Mouse (Mus musculus) spleen, adult 2 months (tissue): ENCODE measurements around the gene 2610507B11Rik. TPM values are rescaled to one million over a fixed set of nuclear protein-coding genes. Genes with fewer than 3 reads are reported as not detected.

Experiments
- DNase-seq, 2 experiments: peaks; one replicate each; pipeline versions ENCODE4 v3.0.0 to v3.0.0-alpha.2; 2012 to 2021; ENCODE audit warnings: low spot score in 2 of 2, low read depth in 1 of 2
- H3K27ac ChIP-seq: fragments of 200-500 bp; 2 replicates; pipeline ENCODE4 v1.5.1; 2012; ENCODE audit warnings: low read length, inconsistent platforms; ENCODE audit not compliant: insufficient read depth
- H3K27me3 ChIP-seq: fragments of 200-500 bp; 2 replicates; pipeline ENCODE4 v1.6.1; 2012; ENCODE audit warnings: mild to moderate bottlenecking, moderate library complexity, low read length, inconsistent platforms; ENCODE audit not compliant: control insufficient read depth, insufficient read depth
- H3K36me3 ChIP-seq: fragments of 200-500 bp; 2 replicates; pipeline ENCODE4 v1.6.1; 2012; ENCODE audit warnings: mild to moderate bottlenecking, low read length, inconsistent platforms; ENCODE audit not compliant: control insufficient read depth, insufficient read depth
- H3K4me1 ChIP-seq: fragments of 200-500 bp; 2 replicates; pipeline ENCODE4 v1.6.1; 2011; ENCODE audit warnings: inconsistent platforms; ENCODE audit not compliant: control insufficient read depth, insufficient read depth, insufficient read length
- H3K4me3 ChIP-seq: fragments of 200-500 bp; 2 replicates; pipeline ENCODE4 v1.5.1; 2011; ENCODE audit warnings: mild to moderate bottlenecking, inconsistent platforms; ENCODE audit not compliant: insufficient read depth, insufficient read length; ENCODE audit errors: extremely low read depth
- CTCF ChIP-seq: fragments of 200-500 bp; IDR thresholded peaks from 2 replicates; pipeline ENCODE4 v1.5.1; 2011; ENCODE audit warnings: mild to moderate bottlenecking, inconsistent platforms; ENCODE audit not compliant: insufficient read depth, insufficient read length, insufficient replicate concordance; ENCODE audit errors: extremely low read depth
- POLR2A ChIP-seq: fragments of 200-500 bp; IDR thresholded peaks from 2 replicates; pipeline ENCODE4 v1.6.1; 2011; ENCODE audit warnings: low read depth, low read length, inconsistent platforms
- WGBS: fragments of 180-500 bp; shearing (Covaris S2); methylation state at CpG from one replicate; pipeline ENCODE4 v1.1.7; 2018; 5-methylcytosine and 5-hydroxymethylcytosine counted together
- polyA plus RNA-seq: library from polyadenylated mRNA; depleted of rRNA; stranded (reverse); fragments of >200 nt; gene quantifications from 2 replicates; pipeline ENCODE4 v1.2.3, GENCODE M21; 2012

Gene 2610507B11Rik
- polyA plus RNA-seq, 1 experiment, result 41.4 TPM

DNA sequence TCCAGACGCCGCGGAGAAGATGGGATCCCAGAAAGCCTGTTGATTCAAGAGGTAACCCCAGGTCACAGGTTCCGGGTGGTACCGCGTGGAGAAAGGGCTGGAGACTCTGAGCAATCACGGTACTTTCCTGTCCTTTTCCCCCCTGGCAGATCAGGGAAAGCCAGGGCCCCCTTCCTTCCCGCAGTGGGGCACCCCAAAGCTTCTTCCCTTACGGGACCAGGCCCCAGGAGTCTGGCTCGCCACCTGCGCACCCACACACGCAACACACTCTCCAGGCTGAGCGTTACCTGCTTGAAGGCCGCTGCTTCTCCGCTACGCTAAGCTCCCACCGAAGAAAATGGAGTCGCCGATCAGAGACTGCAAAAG, 16.3 kb upstream of the 2610507B11Rik start:
- TF ChIP-seq POLR2A (no peak), CTCF (no peak)
- no peak for DNase-seq
- H3K27ac ChIP-seq, result peak overlapping the region; percentile 99
- under 1% methylated on average over 19 of the region's 19 CpGs for WGBS
- H3K4me1 ChIP-seq, result peaks cover 3% of the 10 kb centered on the region
- peak overlapping the region; percentile 97 for H3K4me3 ChIP-seq
- H3K36me3 ChIP-seq, result peaks cover 2% of the 10 kb centered on the region; the same call in 1 of the 2 replicates
- no peaks in the 10 kb centered on the region for H3K27me3 ChIP-seq

- DNase-seq, result peak; percentile 72 to 76
- Histone ChIP-seq H3K4me3 (peak within 1 kb of the TSS; percentile 97), H3K27ac (peak within 1 kb of the TSS; percentile 99), H3K36me3 (no peaks in the 10 kb centered on the region), H3K27me3 (no peaks in the 10 kb centered on the region), H3K4me1 (peaks cover 3% of the 10 kb centered on the region)
- TF ChIP-seq CTCF (no peak), POLR2A (peak; percentile 73)
- under 1% methylated on average over 50 of the region's 50 CpGs for WGBS
These were observed 15.8 kb upstream of the 2610507B11Rik start, which contains the start of the genes Sdf2 and Supt6 for GRCm38 (mm10) chr11:78245627-78246317. Sdf2 (plus strand) TSS chr11:78245746. Supt6 (minus strand) TSS chr11:78245987.

DNA sequence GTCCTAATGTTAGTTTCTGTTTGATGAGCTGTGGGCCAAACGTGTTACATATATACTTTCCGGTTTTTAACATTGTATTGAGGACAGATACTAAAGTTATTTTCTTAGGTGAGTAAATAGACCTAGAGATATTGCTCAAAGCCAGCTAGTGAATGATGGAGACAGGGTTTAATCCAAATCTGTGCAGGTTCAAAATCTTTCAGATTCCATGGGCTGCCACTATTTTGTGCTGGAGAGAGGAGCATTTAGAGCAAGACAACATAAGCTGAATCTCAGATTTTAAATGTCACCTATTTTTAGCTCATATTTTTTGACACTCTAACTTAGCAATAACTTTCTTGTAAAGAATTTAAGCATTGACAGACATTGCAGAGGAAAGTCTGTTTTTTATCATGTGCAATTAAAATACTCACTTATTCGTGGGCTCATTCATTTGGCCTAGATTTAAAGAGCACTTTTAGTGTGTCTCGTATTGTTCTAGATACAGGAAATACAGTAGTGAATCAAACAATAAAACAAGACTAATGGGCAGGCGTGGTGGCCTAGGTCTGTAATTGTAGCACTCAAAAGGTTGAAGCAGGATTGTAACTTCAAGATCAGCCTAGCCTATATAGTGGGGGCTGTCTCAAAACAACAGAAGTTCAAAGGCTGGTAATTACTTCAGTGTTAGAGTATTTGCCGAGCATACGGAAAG, 15.1 kb upstream of the 2610507B11Rik start:
- Histone ChIP-seq H3K36me3 (peaks cover 2% of the 10 kb centered on the region; the same call in 1 of the 2 replicates), H3K4me1 (peaks cover 3% of the 10 kb centered on the region), H3K27me3 (no peaks in the 10 kb centered on the region), H3K27ac (peak overlapping the region; percentile 99), H3K4me3 (peak overlapping the region; percentile 97)
- DNase-seq, result no peak
- 41% methylated on average over 7 of the region's 7 CpGs for WGBS
- TF ChIP-seq CTCF, result no peak
- no peak for TF ChIP-seq POLR2A

GRCm38 (mm10) chr11:78247012-78247348, 14.6 kb upstream of the 2610507B11Rik start:
- DNase-seq, result no peak
- 54% methylated on average over 3 of the region's 3 CpGs for WGBS
- H3K4me1 ChIP-seq, result peaks cover 3% of the 10 kb centered on the region
- H3K27me3 ChIP-seq, result no peaks in the 10 kb centered on the region
- H3K27ac ChIP-seq, result no peak overlapping the region
- no peak for TF ChIP-seq CTCF
- no peak for TF ChIP-seq POLR2A
- H3K36me3 ChIP-seq, result peaks cover 2% of the 10 kb centered on the region; the same call in 1 of the 2 replicates
- no peak overlapping the region for H3K4me3 ChIP-seq

- no peak overlapping the region for H3K4me3 ChIP-seq
- DNase-seq, result no peak
These were observed 13.8 kb upstream of the 2610507B11Rik start for GRCm38 (mm10) chr11:78247727-78248140.

GRCm38 (mm10) chr11:78256618-78257017, 4.9 kb upstream of the 2610507B11Rik start:
- Histone ChIP-seq H3K27ac (no peak overlapping the region), H3K27me3 (no peaks in the 10 kb centered on the region), H3K4me3 (no peak overlapping the region), H3K4me1 (no peaks in the 10 kb centered on the region), H3K36me3 (peaks cover 12% of the 10 kb centered on the region)
- TF ChIP-seq CTCF, result no peak
- no CpG with 5 or more reads among the region's 1 CpGs for WGBS
- no peak for DNase-seq

More at GRCm38 (mm10) chr11:78247727-78248140, 13.8 kb upstream of the 2610507B11Rik start:
- Histone ChIP-seq H3K27me3 (no peaks in the 10 kb centered on the region), H3K4me1 (peaks cover 3% of the 10 kb centered on the region), H3K27ac (no peak overlapping the region), H3K36me3 (peaks cover 6% of the 10 kb centered on the region; the same call in 1 of the 2 replicates)
- no peak for TF ChIP-seq CTCF
- TF ChIP-seq POLR2A, result no peak
- WGBS, result 67% methylated on average over 4 of the region's 4 CpGs

GRCm38 (mm10) chr11:78260489-78261258, 878 bp upstream of the 2610507B11Rik start:
- TF ChIP-seq CTCF (no peak), POLR2A (no peak)
- Histone ChIP-seq H3K4me3 (no peak overlapping the region), H3K27me3 (no peaks in the 10 kb centered on the region), H3K27ac (no peak overlapping the region), H3K4me1 (0 out of 2 replicates have a peak, but pooled peaks cover 2% of the 10 kb centered on the region), H3K36me3 (peaks cover 15% of the 10 kb centered on the region)
- DNase-seq, result no peak
- 96% methylated on average over 2 of the region's 2 CpGs for WGBS
